Mouse (Mus musculus) erythroblast, embryonic 14.5 days (primary cell): ENCODE data around the gene Spag16.

Source experiments
- GATA1 ChIP-seq: IDR thresholded peaks from 2 replicates; pipeline ENCODE4 v1.6.1; 2012; ENCODE audit warnings: low read length, inconsistent platforms, mixed read lengths
- TAL1 ChIP-seq: IDR thresholded peaks from 3 replicates; pipeline ENCODE4 v1.6.1; 2012; ENCODE audit warnings: low read length, inconsistent platforms, mixed read lengths

GRCm38 (mm10) chr1:70284140-70284539 lies 457.4 kb downstream of the Spag16 start:
- TF ChIP-seq TAL1: no peak
- TF ChIP-seq GATA1: no peak
